Mouse (Mus musculus) olfactory bulb, adult 2 months (tissue): ENCODE data around the gene Ccdc65. TPM values are rescaled to one million over a fixed set of nuclear protein-coding genes. Genes with fewer than 3 reads are reported as not detected.

ENCODE experiments used
- H3K27ac ChIP-seq: fragments of 200-500 bp; 2 replicates; pipeline ENCODE4 v1.5.1; 2012; ENCODE audit warnings: low read depth, low read length; ENCODE audit not compliant: insufficient read depth
- H3K4me1 ChIP-seq: fragments of 200-500 bp; 2 replicates; pipeline ENCODE4 v1.6.1; 2012; ENCODE audit warnings: low read length; ENCODE audit not compliant: control insufficient read depth, insufficient read depth
- H3K4me3 ChIP-seq: fragments of 200-500 bp; 2 replicates; pipeline ENCODE4 v1.5.1; 2012; ENCODE audit warnings: mild to moderate bottlenecking, low read depth, low read length, moderate library complexity; ENCODE audit not compliant: insufficient read depth
- CTCF ChIP-seq: fragments of 200-500 bp; IDR thresholded peaks from 2 replicates; pipeline ENCODE4 v1.5.1; 2012; ENCODE audit warnings: low read depth, mild to moderate bottlenecking, low read length, moderate library complexity; ENCODE audit not compliant: insufficient read depth
- POLR2A ChIP-seq: fragments of 200-500 bp; IDR thresholded peaks from 2 replicates; pipeline ENCODE4 v1.6.1; 2012; ENCODE audit warnings: mild to moderate bottlenecking, low read depth, low read length, moderate library complexity; ENCODE audit not compliant: insufficient read depth
- WGBS: fragments of 180-500 bp; shearing (Covaris S2); methylation state at CpG from one replicate; pipeline ENCODE4 v1.1.7; 2018; 5-methylcytosine and 5-hydroxymethylcytosine counted together
- polyA plus RNA-seq: library from polyadenylated mRNA; stranded (reverse); fragments of >200 nt; gene quantifications from 2 replicates; pipeline ENCODE4 v1.2.4, GENCODE M21; 2012; ENCODE audit warnings: low replicate concordance; ENCODE audit not compliant: missing spikeins, insufficient read depth, insufficient read length

The Ccdc65 gene
- not detected in 2 replicates for polyA plus RNA-seq

DNA sequence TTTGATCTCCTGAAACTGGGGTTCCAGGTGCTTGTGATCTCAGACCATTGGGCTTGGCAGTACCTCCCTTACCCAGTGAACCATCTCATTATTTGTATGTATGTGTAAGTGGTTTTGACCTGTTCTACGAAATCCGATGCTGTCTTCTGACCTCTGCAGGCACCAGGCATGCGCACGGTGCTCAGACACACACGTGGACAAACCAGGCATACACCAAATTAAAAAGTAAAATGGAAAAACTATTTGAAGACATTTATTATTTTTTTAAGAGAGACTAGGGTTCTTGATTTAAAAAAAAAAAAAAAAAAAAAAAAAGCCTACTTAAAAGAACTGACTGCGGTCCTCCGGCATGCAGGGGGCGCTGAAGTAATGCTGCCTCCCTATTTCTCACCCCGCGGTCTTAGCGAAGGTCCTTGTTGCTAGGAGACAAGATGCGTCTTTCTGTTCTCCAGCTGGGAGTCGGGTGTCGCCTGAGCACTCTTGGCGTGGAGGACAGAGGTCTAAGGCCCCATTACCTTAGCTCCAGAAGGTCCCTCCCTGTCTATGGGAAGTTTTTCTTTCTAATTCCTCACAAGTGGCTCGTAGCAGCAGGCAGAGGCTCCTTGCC lies at the start of gene Ccdc65:
Gene Ccdc65, plus strand, starts transcription at position 442 of the 607 bp plus-strand sequence.
- TF ChIP-seq POLR2A, result 0 out of 2 replicates have a peak, but pooled peaks have one; percentile 24
- TF ChIP-seq CTCF, result peak; percentile 76
- Histone ChIP-seq H3K4me3 (peak within 1 kb of the TSS; percentile 53), H3K27ac (no peak within 1 kb of the TSS), H3K4me1 (peaks cover 4% of the 10 kb centered on the region)
- WGBS, result 18% methylated on average over 16 of the region's 16 CpGs

DNA sequence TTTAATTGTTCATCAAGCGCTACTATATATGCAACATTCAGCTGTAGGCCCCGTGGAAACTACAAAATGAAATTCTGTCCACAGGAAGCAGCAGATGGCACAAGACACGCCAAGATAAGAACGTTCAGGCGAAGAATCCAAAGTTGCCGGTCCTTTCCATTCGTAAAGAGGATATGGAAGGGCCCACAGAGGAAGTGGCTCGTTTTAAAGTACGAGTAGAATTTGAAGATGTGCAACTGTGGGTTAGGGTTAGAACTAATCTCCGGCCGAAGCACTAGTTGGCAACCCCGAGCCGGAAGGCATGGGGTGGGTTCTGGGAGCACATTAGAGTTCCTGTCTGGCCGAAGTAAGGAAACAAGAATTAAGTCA lies 45.8 kb upstream of the Ccdc65 start:
- TF ChIP-seq POLR2A, result no peak
- no peak for TF ChIP-seq CTCF
- Histone ChIP-seq H3K4me3 (peak overlapping the region; percentile 77), H3K4me1 (peaks cover 5% of the 10 kb centered on the region; the same call in 1 of the 2 replicates), H3K27ac (peak overlapping the region; percentile 66)
- WGBS, result under 1% methylated on average over 14 of the region's 14 CpGs

DNA sequence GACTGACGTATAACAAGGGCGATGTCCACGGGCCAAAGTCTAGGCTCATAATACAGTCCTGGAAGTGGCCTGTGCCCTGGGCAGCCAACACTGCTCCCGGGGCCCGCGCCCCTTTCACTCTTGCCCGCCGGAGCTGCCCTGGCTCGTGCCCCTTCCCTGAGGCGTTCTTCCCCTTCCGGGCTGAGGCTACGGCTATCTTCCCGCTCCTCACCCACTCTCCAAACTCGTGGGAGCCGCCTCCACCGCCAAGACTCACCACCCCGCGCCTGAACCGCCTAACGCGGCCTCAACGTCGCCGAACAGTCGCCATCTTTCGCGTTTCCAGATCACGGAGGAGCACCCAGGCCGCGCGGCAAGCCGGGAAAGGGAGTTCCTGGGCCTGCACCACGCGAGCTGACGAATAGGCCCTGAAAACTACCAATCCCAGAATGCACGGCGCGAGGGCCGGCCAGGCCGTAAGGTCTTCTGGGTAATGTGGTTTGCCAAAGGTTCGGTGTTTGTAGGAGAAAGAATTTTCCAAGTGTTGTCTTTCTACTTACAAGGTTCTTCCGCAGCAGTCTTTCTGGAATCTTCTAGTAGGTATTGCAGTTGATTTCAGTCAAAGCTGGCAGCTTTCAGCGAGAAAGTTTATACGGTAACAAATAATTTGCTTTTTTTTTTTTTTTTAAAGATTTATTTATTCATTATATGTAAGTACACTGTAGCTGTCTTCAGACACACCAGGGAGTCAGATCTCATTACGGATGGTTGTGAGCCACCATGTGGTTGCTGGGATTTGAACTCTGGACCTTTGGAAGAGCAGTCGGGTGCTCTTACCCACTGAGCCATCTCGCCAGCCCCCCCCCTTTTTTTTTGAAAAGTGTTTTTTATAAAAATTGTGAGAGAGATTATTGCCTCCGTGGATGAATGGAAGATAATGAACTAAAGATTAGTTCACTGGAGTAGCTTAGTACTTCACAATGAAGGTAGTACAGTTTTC lies 45.2 kb upstream of the Ccdc65 start, which contains the start of gene Ddx23:
Gene Ddx23, minus strand, starts transcription at position 328 of the 979 bp plus-strand sequence.
- H3K4me3 ChIP-seq, result peak within 1 kb of the TSS; percentile 77
- 3% methylated on average over 48 of the region's 48 CpGs for WGBS
- H3K4me1 ChIP-seq, result peaks cover 5% of the 10 kb centered on the region; the same call in 1 of the 2 replicates
- TF ChIP-seq POLR2A (peak; percentile 65; the same call in 1 of the 2 replicates), CTCF (no peak)
- H3K27ac ChIP-seq, result peak within 1 kb of the TSS; percentile 66

DNA sequence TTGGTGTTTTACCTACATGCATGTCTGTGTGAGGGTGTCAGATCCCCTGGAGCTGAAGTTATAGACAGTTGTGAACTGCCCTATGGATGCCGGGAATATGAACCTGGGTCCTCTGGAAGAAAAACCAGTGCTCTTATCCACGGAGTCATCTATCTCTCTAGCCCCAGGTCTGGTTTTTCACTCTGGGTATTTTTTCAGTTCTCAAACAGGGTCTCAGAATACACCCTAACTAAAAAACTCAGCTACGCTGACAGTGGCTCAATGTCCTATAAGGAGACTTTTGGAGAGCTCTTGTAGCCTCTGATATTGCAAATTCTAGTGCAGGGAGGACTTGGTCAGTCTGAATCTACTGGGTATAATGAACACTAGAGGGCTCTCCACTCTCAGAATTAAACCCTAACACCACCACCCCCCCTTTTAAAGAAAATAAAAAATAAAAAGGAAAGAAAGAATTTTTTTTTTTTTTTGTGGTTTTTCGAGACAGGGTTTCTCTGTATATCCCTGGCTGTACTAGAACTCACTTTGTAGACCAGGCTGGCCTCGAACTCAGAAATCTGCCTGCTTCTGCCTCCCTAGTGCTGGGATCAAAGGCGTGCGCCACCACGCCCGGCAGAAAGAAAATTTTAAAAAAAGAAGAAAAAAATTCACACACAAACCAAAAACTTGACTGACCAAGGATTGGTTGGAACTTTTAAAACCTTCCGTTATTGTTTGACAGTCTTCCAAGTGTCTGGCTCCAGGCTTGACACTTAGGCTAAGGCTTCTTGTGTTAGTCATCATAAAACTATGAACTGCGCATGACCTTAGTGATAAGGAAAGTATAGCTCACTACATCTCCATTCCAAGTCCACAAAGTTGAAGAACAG lies 43.7 kb upstream of the Ccdc65 start:
- Histone ChIP-seq H3K4me1 (peaks cover 5% of the 10 kb centered on the region; the same call in 1 of the 2 replicates), H3K4me3 (no peak overlapping the region), H3K27ac (no peak overlapping the region)
- 74% methylated on average over 11 of the region's 11 CpGs for WGBS
- no peak for TF ChIP-seq CTCF

DNA sequence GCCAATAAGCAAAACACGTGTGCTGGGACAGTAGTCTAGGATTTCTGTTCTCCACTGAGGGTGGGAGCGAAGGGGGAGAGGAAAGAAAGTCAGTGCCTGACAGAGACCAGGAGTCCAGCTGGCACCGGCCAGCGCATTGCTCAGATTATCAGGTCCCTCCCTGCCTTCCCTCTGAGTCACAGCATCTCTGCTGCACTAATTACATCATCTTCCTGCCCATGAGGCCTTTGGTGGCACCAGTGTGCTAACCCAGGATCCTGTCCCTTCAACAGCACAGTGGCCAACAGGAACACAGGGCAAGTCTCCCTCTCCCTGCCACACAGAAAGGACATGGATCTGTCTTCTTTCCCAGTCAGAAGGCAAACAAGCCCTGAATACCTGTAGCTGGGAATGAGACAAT lies 35.4 kb upstream of the Ccdc65 start:
- TF ChIP-seq CTCF (no peak), POLR2A (no peak)
- H3K27ac ChIP-seq, result 0 out of 2 replicates have a peak overlapping the region, but pooled peaks have one; percentile 6
- no peak overlapping the region for H3K4me3 ChIP-seq
- peaks cover 28% of the 10 kb centered on the region for H3K4me1 ChIP-seq
- 47% methylated on average over 4 of the region's 4 CpGs for WGBS

- Histone ChIP-seq H3K4me3 (no peak overlapping the region), H3K27ac (no peak overlapping the region), H3K4me1 (peaks cover 28% of the 10 kb centered on the region)
- 86% methylated on average over 7 of the region's 7 CpGs for WGBS
- TF ChIP-seq CTCF (no peak), POLR2A (no peak)
These were observed 34.3 kb upstream of the Ccdc65 start for GRCm38 (mm10) chr15:98673732-98674131.

GRCm38 (mm10) chr15:98674284-98674993 lies 33.6 kb upstream of the Ccdc65 start:
- 22% methylated on average over 7 of the region's 7 CpGs for WGBS
- H3K4me1 ChIP-seq, result peaks cover 28% of the 10 kb centered on the region
- peak overlapping the region; percentile 11; the same call in 1 of the 2 replicates for H3K4me3 ChIP-seq
- TF ChIP-seq CTCF (no peak), POLR2A (no peak)
- no peak overlapping the region for H3K27ac ChIP-seq

GRCm38 (mm10) chr15:98674994-98675545 lies 32.9 kb upstream of the Ccdc65 start:
- Histone ChIP-seq H3K4me3 (peak overlapping the region; percentile 43), H3K27ac (no peak overlapping the region), H3K4me1 (peaks cover 28% of the 10 kb centered on the region)
- no peak for TF ChIP-seq CTCF
- no peak for TF ChIP-seq POLR2A
- WGBS, result 7% methylated on average over 11 of the region's 11 CpGs
